ENCODE assay signal across 11 mouse cellular contexts in genomic region chr14:58817961-58818504, GRCm38 (mm10).
DNase-seq lines count a peak whose midpoint lies in the region; TF ChIP-seq lines count a peak whose summit lies in the region.
"Had no signal": no experiment of that assay in that cellular context is flagged by ENCODE, and none has a peak within 500 bp of the region (broad histone marks: within the 10 kb centered on the region; RNA-seq: fewer than 3 reads in every experiment).

No protein-coding gene starts in this region.

- H3K4me1 ChIP-seq in thymus, adult 2 months (replicated peaks; ENCODE audit: control insufficient read depth, insufficient read depth, low read length) = no peaks in the 10 kb centered on the region
- H3K4me1 ChIP-seq: forebrain, embryonic 13.5 days; liver, embryonic 12.5 days had no signal

- WGBS in thymus, adult 2 months = 70% methylated on average over 10 of the region's 10 CpGs

- no peak for TF ChIP-seq CTCF in thymus, adult 2 months (IDR thresholded peaks at IDR 0.05; ENCODE audit: borderline replicate concordance, control insufficient read depth, extremely low read depth, insufficient read depth, low read length, poor library complexity)

- no peak overlapping the region for H3K4me3 ChIP-seq in thymus, adult 2 months (ENCODE audit: control insufficient read depth, insufficient read depth, low read length)
- H3K4me3 ChIP-seq: forebrain, embryonic 13.5 days; liver, embryonic 12.5 days; myocyte had no signal

- TF ChIP-seq POLR2A in thymus, adult 2 months (IDR thresholded peaks at IDR 0.05; ENCODE audit: control insufficient read depth, extremely low read depth, insufficient read depth, low read length, poor library complexity) = no peak

- H3K27ac ChIP-seq in thymus, adult 2 months (ENCODE audit: control insufficient read depth, insufficient read depth, low read length) = no peak overlapping the region
- H3K27ac ChIP-seq: forebrain, embryonic 13.5 days; liver, embryonic 12.5 days had no signal

- H3K36me3 ChIP-seq in thymus, adult 2 months (ENCODE audit: control insufficient read depth, insufficient read depth, low read length) = no peaks in the 10 kb centered on the region
- H3K36me3 ChIP-seq: liver, embryonic 12.5 days had no signal

- DNase-seq in adrenal gland, postnatal 10 days = peak; percentile 38
- no peak for DNase-seq in adrenal gland, adult 18-20 months (ENCODE audit: low spot score in 2 of 2)
- peak; percentile 17 for DNase-seq in kidney, adult 18-20 months
- no peak for DNase-seq in kidney, adult 11 months
- peak; percentile 5 for DNase-seq in thymus, adult 2 months
- no peak for DNase-seq in thymus, adult 18-20 months
- peak; percentile 23 for DNase-seq in thymus, postnatal 25 days
- DNase-seq in frontal cortex, postnatal 14 days (ENCODE audit: low spot score in 2 of 2) = no peak

- H3K27me3 ChIP-seq in thymus, adult 2 months (ENCODE audit: control insufficient read depth, insufficient read depth, low read length) = no peaks in the 10 kb centered on the region
- H3K27me3 ChIP-seq: forebrain, embryonic 13.5 days; liver, embryonic 12.5 days had no signal

Comparison
In these comparisons a context has a peak if more than half of its experiments do, and no peak if none do; other contexts are left out.
1. DNase-seq: peak in adrenal gland, postnatal 10 days (single experiment), kidney, adult 18-20 months (single experiment), thymus, adult 2 months (single experiment) and thymus, postnatal 25 days (single experiment); none in adrenal gland, adult 18-20 months (0 of 2), kidney, adult 11 months (single experiment), thymus, adult 18-20 months (0 of 2) and frontal cortex, postnatal 14 days (0 of 2).